Mouse (Mus musculus) heart, adult 18-20 months (tissue): Measurements from ENCODE around the gene Dcdc2a. TPM values are rescaled to one million over a fixed set of nuclear protein-coding genes. Genes with fewer than 3 reads are reported as not detected.

Experiments used
- DNase-seq, 2 experiments: peaks; one replicate each; pipeline ENCODE4 v3.0.0; 2021 to 2022; ENCODE audit warnings: mixed read lengths in 1 of 2
- long read RNA-seq, 2 experiments: library from polyadenylated mRNA; stranded (forward); transcript quantifications; one replicate each; pipeline ENCODE4 v2.0.0; 2021
- total RNA-seq, 2 experiments: library from RNA; stranded (reverse); gene quantifications; 2 replicates each; pipeline ENCODE4 v1.2.3; 2021

The Dcdc2a gene
- total RNA-seq, result under 1 TPM in 1 of 2 experiments, not detected in 1; 0.05 TPM
- long read RNA-seq, experiment 1, result 0 reads
- long read RNA-seq, experiment 2, result 0 reads

DNA sequence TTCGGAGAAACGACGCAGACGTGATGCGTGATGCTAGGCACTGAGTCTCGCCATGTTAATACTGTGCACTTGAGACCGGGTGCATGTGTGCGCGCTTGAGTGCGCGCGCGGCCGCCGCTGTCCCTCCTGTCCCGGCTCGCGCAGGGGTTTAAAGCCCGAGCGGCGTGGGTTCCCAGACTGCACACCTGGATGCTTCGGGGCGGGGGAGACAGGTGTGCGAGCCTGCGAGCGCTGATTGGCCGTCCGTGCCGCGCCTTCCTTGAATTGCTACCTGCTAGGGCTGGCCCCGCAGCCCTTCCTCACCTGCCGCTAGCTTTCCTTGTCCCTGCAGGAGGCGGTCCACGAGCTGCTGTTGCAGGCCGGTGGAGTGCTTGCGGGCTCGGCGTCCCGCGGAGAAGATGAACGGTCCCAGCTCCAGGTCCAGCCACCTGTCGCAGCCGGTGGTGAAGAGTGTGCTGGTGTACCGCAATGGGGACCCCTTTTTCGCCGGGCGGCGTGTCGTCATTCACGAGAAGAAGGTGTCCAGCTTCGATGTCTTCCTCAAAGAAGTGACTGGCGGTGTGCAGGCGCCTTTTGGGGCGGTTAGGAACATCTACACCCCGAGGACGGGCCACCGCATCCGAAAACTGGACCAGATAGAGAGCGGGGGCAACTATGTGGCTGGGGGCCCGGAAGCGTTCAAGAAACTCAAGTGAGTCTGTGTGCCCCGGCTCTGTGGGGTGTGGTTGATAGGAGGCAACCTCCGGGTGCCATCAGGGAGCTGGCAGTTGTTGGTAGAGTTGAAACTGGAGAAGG, at the start of gene Dcdc2a:
Dcdc2a (plus strand) TSS at position 132 of the 795 bp plus-strand sequence.
- DNase-seq, result no peak

DNA sequence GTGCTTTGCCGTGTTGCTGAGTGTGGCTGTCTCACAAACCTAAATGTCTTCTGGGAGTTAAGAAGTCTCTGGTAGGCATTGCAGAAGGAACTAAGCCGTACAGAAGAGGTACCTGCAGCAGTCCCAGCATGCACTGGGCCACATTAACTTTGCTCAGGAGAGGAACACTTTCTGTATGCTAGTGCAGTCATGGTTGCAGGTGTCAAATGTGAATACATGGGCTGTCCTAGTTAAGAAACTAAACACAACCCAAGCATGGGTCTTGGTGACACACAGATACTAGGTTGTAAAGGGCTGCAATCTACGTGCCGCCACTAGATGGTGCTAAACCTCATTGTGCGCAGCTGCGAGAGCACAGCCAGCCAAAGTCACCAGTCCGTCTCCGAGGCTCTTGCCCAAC, 48.7 kb upstream of the Dcdc2a start:
- DNase-seq, result peak; percentile 18 to 71

DNA sequence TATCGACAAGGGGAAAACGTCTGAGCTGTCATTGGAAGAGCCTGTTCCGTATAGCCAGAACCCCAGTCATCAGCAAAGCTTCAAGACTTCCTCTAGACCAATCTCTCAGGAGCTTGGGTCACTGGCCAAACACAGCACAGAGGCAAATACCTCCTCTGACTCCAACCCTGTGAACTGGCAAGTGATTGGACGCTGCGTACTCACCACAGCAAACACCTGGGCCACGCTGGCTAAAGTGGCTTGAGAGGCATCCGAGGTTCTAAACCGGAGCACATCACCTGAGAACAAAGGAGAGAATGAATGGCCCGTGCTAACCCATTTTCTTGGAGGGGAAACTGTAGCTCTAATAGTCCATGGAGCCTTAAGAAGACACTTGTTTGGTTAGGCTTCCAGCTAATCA, 37.5 kb upstream of the Dcdc2a start:
- DNase-seq, result no peak

DNA sequence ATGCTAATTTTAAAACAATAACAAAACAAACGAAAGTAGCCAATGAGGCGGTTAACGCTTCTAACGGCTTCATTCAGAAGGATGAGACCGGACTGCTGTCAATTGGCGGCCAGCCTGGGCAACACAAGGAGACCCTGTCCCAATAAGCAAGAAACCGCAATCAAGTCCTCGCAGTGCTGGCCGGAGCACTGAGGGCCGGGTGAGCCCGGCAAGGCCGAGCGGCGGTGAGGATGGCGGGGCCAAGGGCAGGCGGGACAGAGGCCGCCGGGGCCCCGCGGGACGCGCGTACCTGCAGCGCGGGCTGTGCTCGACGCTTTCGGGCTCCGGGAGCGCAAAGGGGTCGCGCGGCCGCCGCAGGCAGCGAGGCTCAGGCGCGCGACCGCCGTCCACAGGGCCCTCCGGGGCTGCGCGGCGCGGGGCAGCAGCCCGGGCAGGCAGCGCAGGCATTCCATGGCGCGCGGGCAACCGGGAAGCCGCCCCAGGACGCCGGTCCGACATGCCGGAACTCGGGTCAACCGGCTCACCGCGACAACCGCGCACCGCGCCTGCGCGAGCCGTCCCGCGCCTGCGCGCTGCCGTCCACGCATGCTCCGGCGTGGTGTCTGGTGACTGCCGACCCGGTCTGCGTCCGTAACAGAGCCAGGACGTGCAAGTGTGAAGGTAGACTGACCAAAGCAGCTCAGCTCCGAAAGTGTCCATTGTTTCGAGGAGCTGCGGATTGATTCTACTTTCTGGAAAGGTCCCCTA, 35.8 kb upstream of the Dcdc2a start, which contains the start of gene Mrs2:
Mrs2 (minus strand) TSS at position 587 of the 747 bp plus-strand sequence.
- peak; percentile 88 to 94 for DNase-seq

DNA sequence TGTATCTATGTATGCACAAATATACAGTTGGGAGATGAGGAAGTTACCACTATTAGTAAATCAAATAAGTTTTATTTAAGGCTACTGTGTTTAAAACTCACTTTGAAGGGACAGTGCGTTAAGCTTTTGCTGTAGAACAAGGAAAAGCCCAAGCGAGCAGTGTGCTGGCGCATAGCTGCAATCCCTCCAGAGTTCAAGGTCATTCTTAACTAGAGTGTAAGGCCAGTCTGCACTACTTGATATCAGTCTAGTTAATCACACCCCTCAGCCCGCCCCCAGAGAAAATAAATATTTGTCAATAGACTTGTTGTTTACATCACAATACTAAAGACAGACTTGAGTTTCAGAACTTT, 35.3 kb upstream of the Dcdc2a start:
- no peak for DNase-seq

DNA sequence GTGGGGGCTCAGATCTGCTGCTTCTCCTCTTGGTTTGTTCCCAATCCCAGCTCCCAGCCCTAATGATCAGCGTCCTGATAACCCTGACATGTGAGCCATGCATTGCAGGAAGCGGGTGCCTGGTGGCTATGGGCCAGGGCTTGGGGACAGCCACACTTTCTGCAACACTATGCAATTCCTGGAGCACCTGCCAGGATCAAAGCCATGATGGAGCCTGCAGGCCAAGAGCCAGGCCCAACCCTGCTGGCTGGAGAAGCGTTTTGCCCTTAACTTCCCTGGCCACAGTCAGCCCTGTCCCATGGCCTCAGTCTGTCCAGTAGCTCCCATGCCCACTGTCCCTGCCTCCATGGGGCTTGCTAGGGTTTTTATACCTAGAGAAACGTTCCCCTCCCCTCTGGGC, 33.4 kb upstream of the Dcdc2a start:
- no peak for DNase-seq

DNA sequence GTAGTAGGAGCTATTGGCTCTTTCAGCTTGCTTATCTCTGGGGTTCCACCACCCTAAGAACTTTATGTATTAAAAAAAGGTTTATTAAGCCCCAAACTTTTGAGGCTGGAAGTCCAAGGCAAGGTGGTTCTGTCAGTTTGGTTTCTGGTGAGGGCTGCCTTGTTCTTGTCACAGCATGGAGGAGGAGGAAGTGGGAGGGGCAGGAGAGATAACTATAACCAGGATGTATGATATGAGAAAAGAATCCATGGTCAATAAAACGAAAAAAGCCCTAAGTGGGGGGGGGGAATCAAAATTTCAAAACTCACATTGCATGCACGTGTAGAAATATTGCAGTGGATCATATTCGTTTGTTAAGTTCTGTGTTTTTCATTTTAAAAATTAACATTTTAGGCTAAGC, 32.7 kb upstream of the Dcdc2a start:
- no peak for DNase-seq

DNA sequence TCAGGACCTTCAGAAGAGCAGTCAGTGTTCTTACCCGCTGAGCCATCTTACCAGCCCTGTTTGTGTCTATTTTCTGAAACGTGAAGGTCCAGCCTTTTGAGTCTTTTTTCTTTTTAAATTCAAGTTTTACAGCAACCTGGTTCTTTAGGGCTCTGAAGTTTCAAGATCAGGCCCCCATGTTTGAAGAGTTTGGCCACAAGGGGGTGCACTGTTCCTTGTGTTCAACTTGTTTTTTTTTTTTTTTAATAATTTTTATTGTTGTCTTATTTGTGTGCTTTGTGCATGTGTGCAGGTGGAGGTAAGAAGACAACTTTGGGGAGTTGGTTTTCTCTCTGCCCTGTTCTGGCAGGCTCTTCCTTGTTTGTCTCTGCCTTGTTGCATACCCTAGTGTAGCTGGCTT, 31.1 kb upstream of the Dcdc2a start:
- DNase-seq, result peak in 1 of 2 experiments; percentile 51

DNA sequence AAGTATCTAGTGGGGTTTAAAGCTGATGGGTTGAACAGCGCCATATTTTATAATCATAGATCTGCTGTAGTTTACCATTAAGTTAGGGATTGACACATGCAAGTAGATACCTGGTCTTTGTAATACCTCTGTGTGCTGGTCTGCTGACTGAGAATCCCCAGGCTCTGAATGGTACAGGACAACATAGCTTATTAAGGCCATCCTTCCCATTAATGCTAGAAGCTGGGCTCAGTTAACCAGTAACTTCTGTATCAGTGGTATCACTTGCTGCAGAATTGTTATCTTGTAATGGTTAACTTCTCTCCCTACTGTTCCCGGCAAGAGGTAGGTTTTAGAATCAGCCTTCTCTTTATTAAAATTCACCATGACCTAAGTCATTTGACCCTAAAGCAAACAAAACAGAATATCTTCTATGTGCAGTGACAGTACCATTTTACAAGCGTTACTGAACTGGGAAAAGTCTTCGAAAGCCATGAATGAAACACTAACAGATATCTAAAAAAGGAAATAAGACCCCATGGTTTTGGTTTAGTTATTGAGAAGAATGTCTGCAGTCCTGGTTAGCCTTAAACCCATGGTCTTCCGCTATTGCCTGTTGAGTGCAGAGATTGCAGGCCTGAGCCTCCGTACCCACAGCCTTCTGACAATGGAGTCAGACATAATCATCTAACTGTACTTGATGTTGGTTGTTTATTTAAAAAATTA, 29.2 kb upstream of the Dcdc2a start:
- no peak for DNase-seq

DNA sequence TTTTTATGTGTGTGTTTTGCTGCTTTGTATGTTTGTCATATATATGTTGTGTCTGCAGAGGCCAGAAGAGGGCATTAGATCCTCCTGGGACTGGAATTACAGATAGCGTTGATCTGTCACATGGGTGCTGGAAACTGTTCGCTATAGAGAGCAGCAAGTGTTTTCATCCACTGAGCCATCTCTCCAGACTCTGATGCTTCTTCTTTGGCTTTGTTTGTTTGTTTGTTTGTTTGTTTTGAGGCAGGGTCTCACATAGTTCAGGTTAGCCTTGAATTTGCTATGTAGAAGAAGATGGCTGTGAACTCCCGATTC, 28.7 kb upstream of the Dcdc2a start:
- DNase-seq, result no peak

DNA sequence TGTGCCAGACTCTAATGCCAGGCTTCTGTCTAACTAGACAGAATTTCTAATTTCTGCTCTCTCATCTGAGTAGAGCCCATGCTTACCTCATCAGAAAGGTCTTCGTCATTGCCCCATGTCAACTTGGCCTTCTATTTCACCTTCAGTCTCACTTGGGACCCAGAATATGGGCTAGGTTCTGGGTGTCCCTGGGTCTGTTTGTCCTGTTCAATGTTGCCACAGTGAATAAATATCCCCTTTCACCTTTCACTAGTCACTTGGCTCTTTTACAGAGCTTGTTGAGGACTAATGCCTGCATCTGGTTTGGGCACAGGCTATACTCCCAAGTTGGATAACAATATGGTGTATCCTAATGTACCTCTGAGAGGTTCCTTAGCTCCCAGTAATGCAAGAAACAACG, 16.3 kb upstream of the Dcdc2a start:
- no peak for DNase-seq

DNA sequence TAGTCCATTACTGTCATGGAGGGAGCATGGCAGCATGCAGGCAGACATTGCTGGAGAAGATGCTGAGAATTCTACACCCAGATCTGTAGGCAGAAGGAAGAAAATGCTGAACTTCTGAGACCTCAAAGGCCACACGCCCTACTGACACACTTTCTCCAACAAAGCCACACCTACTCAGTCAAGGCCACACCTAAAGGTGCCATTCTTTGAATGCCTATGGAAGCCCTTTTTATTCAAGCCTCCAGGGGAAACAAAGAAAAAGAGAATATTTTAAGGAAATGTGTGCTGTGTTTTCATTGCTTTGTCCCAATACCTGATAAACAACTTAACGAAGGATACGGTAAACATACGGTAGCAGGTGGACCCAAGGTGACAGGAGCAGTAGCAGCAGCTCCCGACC, 3.1 kb upstream of the Dcdc2a start:
- no peak for DNase-seq

DNA sequence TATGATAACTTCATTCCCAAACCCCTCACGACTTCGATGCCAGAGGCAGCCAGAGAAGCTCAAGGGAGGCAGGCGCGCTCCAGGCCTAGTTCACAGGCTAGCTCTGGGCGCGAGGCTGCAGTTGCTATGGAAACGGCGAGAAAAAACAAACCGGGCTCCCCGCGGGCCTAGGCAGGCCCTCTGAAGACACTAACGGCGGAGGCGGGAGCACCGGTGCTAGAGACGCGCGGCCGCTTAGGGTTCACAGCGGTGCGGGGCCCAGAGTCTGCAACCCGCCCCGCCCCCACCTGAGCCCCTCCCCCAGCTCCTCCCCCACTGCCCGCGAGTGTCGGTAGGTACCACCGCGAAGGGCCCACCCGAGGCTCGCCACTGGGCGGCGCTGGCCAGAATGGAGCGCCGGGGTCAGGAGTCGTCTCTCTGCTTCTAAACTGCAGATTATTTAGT, 671 bp upstream of the Dcdc2a start:
- DNase-seq, result peak; percentile 12 to 29

DNA sequence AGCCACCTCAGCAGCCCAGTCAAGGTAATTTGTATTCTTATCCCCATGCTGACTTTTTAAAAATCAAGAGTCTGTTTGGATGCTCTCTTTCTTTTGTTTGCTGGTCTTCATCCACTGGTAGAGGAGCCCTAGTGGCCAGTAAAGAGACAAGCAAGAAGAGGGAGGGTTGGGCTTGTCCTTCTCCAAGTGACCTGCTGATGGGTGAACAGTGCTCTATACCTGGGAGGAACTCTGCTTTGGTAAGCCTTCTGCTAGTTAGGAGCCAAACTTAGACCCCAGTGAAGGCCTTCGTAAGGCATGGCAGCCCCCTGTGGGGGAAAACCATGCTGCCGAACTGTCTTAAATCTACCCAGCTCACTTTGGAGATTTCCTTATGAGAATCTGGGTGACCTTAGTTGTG, 10.9 kb downstream of the Dcdc2a start:
- no peak for DNase-seq

DNA sequence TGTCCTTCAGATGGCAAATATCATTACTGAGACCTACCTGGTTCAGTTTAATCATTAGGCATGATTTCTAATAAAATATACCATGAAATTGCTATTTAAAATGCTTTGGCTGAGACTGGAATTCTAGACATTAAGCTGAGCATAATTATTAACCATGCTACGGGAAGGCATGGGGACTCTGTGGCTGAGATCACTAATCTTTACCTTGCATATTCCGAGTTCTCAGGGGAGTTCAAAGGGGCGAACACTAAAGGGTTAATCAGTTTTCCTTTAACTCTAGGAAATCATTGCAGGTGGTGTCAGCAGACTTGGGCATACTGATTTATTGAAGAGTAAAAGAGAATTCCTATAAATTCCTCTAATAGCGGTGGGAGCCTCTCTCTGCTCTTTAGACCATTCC, 11.4 kb downstream of the Dcdc2a start:
- DNase-seq, result no peak

DNA sequence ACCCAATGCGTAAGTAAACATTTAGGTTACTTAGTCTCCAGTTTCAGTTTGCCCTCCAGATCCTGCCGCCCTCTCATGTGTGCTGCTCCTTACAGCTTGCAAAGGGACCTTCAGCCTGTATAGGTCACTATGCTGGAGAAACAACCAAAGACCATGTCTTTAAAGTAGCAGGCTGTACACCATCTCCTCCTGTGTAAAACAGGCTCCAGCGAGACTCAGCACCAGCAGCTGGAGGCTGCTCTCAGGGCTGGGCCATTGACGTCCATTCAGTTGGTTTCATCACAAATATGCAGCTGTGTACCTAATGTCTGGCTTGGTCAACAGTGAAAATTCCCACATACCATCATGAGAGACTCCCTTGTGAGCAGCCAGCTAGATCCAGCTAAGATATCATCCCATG, 14.0 kb downstream of the Dcdc2a start:
- DNase-seq, result no peak

DNA sequence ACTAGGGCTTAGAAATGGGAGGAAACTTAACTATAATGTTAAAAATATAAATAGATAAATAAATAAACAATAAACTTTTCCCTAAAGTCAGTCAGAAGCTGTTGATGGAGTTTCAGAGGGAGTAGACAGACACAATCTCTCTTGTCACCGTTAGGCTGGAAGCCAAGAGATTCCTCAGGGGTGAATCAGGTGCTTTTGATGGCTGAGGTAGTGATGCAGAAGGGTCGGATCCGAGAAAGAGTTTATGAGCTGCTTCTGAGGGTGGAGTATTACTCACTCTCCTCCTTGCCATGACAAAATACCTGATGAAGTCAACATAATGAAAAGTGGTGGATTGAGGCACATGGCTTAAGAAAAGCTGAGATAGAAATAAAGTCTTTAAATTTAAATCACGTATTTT, 15.0 kb downstream of the Dcdc2a start:
- no peak for DNase-seq

DNA sequence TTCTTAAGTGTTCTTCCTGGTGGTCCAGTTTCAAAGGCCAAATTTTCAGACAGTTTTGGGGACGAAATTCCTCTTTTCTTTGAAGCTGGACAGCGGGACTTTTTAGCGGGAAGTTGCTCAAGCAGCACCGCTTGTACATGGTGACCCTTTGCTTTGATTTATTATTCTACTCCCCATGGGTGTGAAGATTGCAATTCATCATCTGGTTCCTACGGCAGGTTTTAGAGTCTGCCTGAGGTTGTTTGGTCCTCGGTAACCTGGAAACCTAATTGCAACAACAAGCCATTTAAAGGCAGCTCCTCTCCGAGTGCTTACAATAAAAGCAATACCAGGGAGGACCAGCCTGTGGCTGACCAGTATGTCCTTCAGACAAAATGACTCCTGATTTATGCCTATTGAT, 21.5 kb downstream of the Dcdc2a start:
- DNase-seq, result no peak

DNA sequence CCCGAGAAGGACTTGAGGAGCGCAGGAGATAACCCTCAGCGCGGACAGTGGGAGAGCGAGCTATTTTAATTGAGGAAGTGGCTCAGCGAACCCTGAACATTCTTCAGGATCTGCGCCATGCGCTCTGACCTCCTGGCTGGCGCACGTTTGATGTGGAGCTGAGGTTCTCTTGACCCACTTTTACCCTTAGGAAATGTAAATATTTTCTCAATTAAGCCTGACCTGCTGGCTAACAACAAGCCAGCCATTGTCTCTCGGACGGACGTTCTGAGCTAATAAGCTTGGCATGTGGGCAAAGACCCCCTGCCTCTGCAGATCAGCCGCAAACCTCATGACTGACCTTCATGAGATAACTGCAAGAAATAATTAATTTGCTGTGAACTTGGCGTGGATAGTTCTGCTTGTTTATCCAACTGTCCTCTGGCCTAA, 27.4 kb downstream of the Dcdc2a start:
- DNase-seq, result peak; percentile 5 to 13

DNA sequence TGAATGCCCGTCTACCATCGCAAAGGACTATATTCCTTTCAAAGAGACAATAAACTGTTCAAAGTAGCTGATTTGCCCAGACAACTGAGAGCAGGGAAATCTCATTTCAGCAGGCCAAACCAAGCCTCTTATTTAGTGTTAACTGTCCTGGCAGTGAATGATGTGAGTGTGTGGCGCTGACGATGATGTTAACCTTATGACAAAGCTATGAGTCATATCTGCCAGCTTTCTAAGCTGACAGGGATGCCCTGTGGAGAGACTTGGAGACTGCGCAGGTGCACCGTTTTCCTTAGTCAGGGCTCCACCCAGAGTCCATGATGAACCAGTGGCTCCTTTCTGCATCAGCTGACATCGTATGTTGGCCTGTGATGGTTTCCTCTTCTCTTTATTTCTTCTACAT, 29.3 kb downstream of the Dcdc2a start:
- DNase-seq, result no peak

DNA sequence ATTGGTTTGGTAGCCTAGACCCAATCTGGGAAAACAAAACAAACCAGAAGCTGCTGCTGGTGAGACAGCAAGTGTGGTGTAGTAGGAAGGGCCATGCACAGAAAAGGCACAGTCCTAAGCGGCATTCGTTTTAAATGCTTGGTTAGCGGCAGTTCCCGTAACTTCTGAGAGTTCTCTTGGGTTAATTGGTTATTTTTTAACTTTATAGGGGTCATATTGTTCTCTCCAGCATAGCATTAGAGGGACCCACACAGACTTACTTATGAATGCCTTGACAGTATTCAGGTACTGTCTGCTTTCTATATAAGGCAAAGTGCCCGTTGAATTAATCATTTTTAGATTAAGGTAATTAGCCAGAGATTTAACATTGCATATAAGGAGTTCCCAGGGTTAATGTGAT, 35.5 kb downstream of the Dcdc2a start:
- no peak for DNase-seq

DNA sequence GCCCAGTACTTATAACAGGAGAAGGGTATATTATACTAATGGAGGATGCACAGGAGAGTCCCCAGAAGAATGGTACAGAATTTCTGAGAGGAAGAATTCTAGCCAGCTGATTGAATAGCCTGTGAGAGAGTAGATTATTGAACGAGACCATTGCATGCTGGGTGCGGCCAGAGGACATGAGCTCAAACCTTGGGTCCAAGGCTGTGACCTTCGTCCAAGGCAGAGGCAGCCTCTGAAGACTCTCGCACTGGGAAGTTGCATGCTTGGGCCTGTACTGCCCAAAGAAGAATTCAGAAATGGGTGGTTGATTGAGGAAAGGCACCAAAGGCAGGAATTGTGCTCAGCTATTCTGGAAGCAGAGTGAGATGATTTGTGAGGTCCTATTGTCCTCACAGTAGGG, 38.0 kb downstream of the Dcdc2a start:
- no peak for DNase-seq

DNA sequence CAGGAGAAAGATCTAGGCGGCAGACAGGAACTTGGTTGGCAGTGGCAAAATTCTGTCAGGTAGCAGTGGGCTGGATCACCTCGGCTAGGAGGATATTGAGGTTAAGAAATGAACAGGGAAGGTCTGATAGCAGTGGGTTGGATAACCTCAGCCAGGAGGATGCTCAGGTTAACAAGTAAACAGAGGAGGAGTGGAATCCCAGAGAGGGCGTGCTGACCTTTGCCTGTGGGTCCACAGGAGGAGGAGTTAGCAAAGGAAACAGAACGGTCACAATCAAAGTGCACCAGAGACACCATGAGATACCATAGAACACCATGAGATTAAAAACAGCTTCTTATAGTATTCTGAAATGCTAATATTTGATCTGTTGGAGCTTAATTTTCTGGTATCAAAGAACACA, 38.6 kb downstream of the Dcdc2a start:
- no peak for DNase-seq
